Mouse (Mus musculus): ENCODE data around the gene Arhgap18.

- TF ChIP-seq POLR2A (IDR thresholded peaks at IDR 0.05; ENCODE audit: borderline replicate concordance, low read depth, low read length): no peak
- TF ChIP-seq CTCF (IDR thresholded peaks at IDR 0.05; ENCODE audit: low read depth, low read length): no peak
Measured at GRCm38 (mm10) chr10:26761103-26761502, 7.9 kb downstream of the Arhgap18 start.

Measured in bone marrow macrophage, adult 2 months (primary cell).